Mouse (Mus musculus) spleen, postnatal 36 days (tissue): Measurements from ENCODE around the gene Pold4.
"Not testable (repeated sequence)": the region's sequence is repeated elsewhere in the genome, so short reads cannot be mapped to it uniquely, and the experiment has no call there.

Experiments used
- DNase-seq, 2 experiments: peaks; one replicate each; pipeline ENCODE4 v3.0.0; 2022; ENCODE audit warnings: low spot score in 2 of 2, mixed read lengths in 1 of 2

The Pold4 gene

DNA sequence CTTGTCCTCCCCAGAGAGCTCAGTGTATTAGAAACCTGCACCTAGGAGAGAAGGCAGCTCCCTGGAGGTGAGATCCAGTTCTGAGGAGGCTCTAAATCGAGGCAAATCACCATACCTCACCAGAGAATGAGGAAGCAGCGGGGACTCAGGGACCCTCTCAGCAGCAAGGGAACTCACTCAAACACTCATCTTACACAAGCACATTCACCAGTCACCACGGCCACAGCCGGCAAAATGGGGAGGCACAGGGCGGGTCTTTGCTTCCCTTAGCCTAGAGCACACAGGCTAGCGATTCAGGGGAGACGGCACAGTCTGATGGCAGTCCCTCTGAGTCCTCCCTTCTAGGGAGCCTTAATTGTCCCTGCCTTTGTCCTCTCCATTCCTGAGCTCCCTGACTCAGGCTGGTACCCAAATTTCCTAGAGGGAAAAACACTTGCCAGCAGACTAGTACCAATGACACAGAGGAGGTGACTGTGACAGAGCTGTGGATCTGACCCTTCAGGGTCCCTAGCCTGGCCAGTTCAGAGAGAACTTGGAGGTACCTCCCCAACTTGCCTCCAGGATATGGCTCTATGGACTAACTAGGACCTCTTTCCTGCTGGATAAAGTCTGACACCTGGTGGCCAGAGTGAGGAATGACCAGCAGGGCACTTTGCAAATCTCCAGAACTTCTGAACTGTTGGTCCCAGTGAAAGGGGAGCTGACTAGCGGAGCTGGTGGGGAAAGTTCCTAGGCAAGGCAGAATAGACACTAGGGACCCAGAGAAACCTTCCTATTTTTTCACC lies 3.6 kb upstream of the Pold4 start:
- DNase-seq = peak; percentile 75 to 81

DNA sequence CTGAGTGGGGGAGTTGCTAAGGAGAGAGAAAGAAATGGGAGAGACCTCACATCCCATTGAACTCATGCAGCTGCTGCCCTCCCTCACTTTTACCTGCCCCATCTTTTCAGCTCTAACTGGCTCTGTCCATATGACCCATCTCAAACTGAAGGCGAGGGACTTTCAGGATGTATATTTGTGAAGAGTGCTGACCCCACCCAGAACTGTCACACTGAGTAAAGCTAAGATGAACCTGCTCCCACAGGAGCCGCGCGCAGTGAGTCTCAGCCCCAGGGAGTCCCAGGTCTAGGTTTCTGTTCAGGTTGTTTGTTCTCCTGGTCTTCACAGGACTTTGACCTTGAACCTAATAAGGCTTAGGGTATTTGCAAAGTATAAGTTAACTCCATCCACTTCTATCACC lies 2.8 kb upstream of the Pold4 start:
- DNase-seq = no peak

DNA sequence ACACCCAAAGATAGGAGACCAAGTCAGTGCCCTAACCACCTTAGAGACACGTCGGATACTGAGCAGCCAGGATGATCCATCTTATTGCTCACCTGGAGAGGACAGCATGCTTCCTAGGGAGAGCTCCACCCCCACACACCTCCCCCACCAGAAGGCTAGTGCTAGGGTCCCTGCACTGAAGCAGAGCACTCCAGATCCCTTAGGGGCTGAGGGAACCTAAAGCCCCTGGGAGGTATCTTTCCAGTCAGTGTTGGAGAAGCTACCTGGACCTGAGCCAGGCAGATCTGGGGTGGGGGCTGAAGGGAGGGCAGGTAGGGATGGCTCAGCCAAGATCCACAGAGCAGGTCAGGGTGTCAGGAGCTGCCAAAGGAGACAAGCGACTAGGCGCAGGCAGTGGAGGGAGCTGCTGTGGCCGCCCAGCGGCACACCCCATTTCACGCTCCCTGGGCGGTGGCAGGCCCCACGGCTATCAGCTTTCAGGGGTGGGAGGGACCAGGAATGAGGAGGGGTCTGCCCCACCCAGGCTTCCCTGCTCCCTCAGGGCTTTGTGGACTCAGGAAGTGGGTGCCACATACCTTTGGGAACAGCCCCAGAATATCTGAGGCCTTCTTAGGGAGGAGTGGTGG lies 2.1 kb upstream of the Pold4 start:
- DNase-seq = no peak

DNA sequence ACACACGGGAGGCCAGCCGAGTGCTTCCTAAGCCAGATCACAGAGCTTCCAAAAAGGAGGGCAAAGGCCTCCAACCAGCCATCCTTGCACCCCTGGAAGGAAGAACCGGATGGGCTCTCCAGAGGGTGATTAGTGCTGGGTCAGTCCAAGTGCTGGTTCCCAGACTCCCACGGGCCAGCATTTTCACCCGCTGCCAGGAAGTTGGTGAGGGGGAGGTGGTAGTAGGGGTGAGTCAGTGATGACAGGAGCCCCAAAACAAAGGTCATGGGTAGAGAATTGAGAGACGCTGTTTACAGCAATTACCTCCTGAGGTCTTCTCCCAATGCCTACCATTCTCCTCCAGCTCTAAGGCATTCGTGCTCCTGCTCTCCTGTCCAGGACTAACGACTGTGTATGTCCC lies 1.3 kb upstream of the Pold4 start:
- peak in 1 of 2 experiments; percentile 36 for DNase-seq

DNA sequence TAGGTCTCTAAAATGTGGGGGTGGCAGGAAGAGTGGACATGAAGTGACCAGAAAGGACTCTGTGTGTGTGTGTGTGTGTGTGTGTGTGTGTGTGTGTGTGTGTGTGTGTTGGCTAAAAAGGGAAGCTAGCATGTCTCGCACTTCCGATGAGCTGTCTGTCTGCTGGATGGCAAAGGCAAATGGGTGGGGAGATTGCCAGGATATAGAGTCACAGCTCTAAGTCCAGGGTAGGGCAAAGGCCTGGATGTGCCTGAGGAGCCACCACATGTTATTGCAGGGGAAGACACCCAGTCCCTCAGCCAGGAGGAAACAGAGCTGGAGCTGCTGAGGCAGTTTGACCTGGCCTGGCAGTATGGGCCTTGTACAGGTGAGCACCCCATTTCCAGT lies 480 bp downstream of the Pold4 start:
- peak; percentile 72 to 77 for DNase-seq

DNA sequence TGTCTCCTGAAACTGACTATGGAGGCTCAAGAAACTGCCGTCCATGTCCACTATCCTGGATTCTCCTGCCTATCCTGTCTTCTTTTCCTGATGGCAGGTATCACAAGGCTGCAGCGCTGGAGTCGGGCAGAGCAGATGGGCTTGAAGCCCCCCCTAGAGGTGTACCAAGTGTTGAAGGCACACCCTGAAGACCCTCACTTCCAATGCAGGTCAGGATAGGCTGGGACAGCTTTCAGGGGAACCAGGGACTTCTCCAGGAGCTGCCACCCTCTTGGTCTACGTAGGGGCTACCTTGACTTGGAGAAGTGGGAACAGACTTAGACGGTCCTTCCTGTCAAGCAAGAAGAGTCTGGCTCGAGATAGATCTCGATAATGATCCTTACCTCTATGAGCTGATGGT lies 952 bp downstream of the Pold4 start:
- no peak for DNase-seq

DNA sequence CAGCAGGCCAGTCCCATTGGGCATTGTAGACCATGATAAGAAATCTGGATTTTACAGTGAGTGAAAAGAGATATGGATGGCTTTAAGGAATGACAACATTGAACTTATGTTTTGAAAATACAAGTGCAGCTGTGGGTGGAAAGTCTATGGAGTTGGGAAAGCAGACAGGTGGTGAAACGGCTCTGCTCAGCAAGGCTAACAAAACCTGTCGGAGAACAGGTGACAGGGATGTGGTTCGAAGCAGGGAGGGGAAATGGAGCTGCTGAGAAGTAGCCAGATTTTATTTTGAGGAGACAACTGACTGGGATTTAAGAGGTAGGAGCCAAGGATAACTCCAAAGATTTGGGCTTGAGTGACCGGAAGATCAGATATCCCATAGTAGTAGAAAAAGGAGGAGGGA lies 2.8 kb downstream of the Pold4 start:
- no peak for DNase-seq

DNA sequence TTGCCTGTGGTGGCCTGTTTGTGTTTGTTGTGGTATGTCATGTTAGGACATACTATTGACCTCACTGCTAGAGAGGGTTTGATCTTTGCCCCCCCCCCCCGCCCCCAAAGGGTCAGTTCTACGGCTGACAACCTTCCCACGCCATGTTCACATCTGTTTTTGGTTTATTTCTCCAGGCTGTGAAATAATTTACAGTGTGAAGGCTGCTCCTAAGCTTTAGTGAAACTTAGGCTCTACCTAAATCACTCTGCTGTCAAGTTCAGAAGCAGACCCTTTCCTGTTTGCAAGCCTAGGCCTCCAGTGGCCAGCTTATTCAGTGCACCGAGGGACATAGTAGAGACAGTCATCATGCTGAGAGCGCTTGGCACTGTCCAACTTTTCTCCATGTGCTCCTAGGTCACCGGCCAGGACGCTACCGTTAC lies 8.6 kb downstream of the Pold4 start:
- no peak for DNase-seq

DNA sequence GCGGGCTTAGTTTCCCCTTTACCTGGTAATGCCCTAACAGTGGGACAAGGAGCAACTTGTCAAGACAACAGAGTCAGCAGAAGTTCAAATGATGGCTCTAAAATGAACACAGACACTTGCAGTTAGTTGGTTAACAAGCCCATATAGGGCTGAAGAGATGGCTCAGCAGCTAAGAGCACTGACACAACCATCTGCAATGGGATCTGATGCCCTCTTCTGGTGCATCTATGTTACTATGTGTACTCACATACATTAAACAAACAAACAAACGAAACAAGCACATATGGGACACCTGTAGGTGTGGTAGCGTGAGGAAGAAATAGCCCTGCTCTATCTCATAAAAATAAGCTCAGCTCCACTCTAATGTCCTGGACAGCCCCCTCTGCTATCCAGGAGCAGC lies 10.7 kb downstream of the Pold4 start:
- DNase-seq = no peak

DNA sequence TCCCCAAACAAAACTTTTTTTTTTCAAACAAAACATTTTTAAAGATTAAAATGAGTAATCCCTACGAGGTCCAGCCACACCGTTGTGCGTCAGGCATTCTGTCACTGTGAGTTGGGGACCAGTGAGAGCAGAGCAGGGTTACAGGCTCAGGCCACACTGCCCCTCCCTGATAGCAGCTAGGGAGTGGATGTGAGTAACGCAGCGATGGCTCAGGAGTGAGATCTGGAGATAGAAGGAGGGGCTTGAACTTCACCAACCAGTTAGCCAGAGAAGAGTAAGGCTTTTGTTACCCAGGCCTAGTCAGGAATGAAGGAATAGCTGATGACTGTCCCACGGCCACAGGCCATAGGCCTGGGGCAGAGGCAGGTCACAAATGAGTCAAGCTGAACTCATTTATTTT lies 13.1 kb downstream of the Pold4 start:
- DNase-seq = no peak

DNA sequence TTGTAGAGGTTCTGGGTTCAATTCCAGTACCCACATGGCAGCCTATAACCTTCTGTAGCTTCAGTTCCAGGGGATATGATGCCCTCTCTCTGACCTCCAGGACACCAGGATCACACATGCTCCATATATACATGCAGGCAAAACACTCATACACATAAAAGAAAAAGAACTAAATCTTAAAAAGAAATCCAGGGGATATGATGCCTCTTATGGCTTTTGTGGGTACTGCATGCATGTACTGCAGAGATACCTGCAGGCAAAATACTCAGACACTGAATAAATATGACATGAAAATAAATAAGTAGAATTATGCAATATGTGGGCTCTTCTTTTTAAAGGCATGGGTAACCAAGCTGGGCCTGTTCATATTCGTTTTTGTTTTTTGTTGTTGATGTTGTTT lies 15.3 kb downstream of the Pold4 start:
- no peak for DNase-seq

DNA sequence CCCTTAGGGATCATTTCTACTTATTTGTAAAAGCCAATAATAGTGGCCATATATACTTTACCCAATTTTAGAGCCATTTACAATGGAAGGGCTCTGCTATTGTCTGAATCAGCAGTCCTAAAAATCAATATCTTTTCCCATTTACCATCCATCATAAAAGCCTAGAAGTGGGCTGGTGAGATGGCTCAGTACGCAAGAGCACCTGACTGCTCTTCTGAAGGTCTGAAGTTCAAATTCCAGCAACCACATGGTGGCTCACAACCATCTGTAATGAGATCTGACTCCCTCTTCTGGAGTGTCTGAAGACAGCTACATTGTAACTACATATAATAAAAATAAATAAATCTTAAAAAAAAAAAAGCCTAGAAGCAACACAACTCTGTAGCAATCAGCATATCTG lies 17.0 kb downstream of the Pold4 start:
- DNase-seq = not testable (repeated sequence)

DNA sequence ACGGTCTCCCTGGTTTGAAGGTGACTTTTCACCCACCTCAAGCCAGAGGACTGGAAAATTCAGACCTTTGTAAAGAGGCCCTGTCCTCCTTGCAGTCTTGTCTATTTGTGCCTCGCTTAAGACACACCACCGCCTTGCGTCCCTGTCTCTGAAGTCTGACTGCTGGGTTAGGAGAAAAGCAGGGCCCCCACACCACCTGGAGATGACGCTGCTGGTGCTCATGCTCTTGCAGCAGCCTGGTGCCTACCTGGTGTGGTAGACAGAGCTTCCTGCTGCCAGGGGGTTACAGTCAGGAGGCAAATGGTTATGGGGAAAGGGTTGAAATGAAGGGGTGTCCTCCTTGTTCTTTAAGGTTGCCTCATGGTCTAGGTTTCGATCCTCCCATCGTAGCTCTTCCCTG lies 22.5 kb downstream of the Pold4 start:
- DNase-seq = no peak

DNA sequence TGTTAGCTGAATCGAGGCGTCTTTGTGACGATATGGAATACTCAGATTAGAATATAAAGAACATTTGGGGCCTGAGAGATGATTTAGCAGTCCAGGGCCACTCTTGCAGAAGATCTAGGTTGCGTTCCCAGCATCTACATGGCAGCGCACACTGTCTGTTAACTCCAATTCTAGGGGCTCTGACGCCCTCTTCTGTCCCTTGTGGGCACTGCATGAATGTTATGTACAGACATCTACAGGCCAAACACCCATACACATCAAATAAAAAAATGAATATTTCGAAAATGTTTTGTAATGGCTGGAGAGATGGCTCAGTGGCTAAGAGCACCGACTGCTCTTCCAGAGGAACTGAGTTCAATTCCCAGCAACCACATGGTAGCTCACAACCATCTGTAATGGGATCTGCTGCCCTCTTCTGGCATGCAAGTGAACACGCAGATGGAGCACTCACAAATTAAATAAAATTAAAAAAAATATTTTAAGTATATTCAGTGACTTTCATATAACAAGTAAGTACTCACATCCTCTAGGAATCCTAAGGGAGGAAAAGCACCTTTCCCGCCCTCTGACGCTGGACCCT lies 24.0 kb downstream of the Pold4 start:
- DNase-seq = no peak

DNA sequence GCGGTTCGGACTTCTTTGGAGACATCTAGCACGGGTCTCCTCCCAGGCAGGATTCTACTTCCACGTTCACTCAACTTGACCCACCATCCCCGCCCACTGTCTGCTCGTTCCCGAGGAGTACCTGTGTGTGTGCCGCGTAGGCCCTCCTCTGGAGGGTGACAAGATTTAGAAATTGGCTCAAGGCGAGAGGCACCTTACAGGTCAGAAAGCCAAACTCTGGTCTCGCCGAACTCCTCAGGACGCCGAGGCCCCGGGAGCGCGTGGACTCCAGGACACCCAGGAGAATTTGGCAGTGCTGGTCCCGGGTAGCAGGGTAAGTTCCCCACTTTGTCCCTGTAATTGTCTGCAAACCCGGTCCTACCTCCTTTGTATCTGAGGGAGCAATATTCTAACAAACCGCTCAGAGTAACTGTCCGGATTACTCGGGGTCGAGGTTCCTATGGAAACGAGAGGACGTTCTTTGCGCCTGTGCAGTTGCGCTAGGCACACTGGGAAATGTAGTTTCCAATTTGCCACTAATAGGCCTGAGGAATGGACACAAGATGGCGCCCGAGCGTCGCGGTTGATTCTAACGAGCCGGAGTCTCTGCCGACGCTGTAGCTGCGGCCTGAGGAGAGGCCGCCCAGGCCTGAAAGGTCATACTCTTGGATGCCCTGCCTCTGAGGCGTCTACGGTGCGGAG lies 25.7 kb downstream of the Pold4 start:
- DNase-seq = peak; percentile 88 to 94

DNA sequence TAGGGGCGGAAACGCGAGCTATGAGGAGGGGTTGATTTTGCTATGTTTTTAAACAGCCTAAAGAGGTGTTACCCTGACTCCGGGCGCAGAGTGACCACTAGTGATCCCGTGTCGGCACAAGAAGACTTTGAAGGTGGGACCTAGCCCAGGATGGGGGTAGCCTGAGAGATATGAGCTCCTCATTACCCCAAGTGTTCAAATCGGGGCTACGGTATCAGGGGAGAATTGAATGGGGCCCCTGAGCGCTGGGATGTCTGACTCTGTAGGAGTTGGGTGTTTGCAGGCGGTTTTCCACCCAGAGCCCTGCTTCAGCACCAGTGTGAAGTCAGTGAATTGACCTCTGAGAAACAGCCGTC lies 26.2 kb downstream of the Pold4 start:
- no peak for DNase-seq

DNA sequence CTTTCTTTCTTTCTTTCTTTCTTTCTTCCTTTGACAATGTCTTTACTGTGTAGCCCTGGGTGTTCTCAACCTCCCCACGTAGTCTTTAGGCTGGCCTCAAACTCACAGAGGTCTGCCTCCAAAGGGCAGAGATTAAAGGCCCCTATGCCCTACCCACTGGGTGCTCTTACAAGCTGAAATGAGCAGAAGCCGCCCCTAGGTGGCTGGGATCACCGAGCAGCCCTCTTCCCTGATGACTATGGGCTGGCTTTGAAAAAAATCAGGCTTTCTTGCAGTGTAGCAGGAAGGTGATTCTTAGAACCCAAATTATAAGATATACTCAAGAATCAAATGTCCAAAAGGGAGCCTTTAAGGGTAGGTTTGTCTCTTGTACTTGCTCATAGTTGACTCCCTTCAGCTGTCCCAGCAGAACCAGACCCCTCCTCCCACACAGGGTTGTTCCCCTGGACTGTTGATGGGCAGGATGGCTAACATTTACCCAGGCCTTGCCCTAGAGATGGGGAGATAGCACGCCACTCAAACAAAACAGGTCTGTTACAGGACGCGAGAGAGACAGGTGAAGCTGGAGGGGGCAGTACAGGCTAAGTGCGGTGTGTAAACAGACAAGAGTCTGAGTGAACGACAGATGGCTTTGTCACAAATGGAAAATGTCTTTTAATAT lies 29.5 kb downstream of the Pold4 start:
- peak in 1 of 2 experiments; percentile 39 for DNase-seq

DNA sequence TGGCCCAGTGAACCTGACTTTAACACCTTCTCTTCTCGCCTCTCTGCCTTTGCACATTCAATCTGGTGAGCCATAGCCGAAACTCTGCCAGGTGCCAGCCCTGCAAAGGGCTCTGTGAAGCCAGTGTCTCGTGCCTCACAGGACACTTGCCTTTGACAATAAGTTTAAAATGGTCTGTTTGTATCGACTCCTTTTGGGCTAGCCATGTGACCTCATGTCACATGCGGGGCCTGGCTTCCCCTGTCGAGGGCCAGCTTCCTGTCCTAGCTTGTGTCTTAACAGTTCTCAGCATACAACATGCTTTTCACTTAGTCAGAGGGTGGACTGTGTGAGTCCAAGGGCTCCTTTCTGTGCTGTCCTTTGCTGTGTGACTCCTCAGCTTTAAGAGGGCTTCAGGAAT lies 31.1 kb downstream of the Pold4 start:
- DNase-seq = no peak

DNA sequence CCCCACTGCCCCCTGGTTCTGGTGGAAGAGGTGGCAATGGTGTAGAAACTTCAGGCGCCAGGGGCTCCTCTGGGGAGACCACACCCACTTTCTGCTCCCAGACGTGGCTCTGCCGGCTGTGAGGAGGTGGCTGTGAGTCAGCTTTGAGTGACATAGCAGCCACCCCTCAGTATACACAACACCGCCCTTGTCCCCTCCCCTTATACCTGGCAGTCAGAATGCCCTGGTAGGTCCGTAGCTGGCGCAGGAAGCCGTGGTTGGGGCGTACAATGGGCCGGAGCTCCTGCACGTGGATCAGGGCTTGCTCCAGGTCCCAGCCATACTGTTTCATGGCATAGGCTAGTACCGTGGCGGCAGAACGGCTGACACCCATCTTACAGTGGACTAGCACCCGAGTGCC lies 32.0 kb downstream of the Pold4 start:
- no peak for DNase-seq

DNA sequence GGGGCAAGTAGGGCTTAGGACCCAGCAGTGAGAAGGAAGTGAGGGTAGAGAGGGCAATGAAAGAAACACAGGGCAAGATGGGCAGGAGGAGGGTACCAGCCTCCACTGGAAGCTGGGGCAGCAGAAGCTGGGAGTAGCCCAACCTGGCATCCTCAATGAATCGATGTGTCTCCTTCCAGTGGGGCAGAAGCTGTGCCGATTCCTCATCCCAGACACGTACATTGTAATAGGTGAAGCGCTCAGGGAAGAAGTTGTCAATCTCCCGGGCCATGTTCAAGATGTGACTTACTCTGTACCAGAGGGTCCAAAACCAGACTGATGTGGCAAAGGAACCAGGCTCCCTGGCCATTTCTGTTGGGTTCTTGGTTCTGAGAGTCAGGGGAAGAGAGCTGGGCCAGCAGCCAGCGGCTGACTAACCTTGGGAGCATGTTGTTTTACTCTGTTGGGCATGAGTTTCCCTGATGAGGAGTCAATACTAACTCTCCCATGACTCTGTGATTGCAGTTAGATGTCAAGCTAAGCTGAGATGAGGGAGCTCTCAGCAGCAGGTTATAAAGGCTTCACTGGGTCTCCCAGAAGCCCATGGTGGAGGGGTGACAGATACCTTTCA lies 32.6 kb downstream of the Pold4 start:
- DNase-seq = no peak

DNA sequence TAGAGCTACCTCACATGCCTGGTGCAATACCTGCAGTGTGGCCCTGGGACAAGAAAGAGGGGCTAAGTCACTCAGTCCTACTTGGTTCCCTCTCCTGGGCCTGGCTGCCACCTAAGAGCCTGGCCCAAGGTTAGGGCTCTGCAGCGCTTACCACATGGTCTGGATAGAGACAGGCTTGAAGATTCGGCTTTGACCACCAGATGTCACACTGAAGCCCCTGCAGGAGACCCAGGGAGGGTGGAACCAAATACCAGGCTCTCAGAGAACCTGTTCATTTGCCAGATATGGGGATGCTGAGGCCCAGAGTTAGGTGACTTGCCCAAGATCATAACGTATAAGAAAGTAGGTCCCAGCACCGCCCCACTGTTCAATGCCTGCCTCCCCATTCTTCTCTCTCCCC lies 34.3 kb downstream of the Pold4 start:
- DNase-seq = no peak
